ENCODE assay signal across 18 mouse cellular contexts in the genomic region with DNA sequence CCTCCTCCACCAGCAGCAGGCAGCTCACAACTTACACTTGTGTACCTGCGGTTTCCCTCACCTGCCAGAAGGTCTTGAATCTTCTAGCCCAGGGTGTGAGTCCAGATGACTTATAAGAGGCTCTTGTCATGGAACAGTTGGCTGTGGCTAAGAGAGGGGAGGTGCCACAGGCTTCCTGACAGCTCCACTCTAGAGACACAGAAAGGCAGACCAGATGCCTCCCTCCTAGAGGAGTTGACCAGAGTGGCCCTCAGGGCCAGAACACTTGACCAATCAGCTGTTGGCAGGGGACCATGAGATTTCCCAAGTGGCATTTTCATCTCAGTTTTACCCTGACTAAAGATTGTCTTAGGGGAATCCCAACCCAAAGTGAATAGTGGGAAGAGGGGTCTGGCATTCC. TPM values are rescaled to one million over a fixed set of nuclear protein-coding genes. Genes with fewer than 3 reads are reported as not detected.
A peak's percentile ranks its signal among the peaks of the same experiment; 100 is the strongest.
DNase-seq lines count a peak whose midpoint lies in the region.
"Had no signal": no experiment of that assay in that cellular context is flagged by ENCODE, and none has a peak within 500 bp of the region (broad histone marks: within the 10 kb centered on the region; RNA-seq: fewer than 3 reads in every experiment).

No protein-coding gene starts in this region.

- peak; percentile 18 for DNase-seq in cerebellum, adult 11-12 months
- no peak for DNase-seq in cerebellum, postnatal 14 days
- DNase-seq in heart, adult 11 months = peak; percentile 90
- no peak for DNase-seq in heart, adult 18-20 months
- peak; percentile 23 for DNase-seq in 3T3-L1 (ENCODE audit: low read depth, low spot score)
- peak; percentile 63 for DNase-seq in lung, postnatal 25 days (ENCODE audit: low spot score)
- no peak for DNase-seq in heart, postnatal 14 days
- DNase-seq: adrenal gland, postnatal 36 days; cerebellum, adult 2 months; forebrain, postnatal 0 days; gastrocnemius, postnatal 25 days; heart, postnatal 10 days; kidney, adult 11 months; kidney, postnatal 14 days; layer of hippocampus, adult 9-11 months; right cerebral cortex, adult 18-20 months; spleen, adult 18-20 months; thymus, postnatal 14 days had no signal

- intact Hi-C loops in heart, postnatal 14 days (cut with DNase I) = loop anchor here (5.0 kb wide), 2 partner anchors 44 to 69 kb away; a partner anchor contains a TSS

RNA-seq across cellular contexts. Expression of a gene that starts 3.3 kb away (rescaled TPM):
- total RNA-seq in heart, adult 18-20 months (2021) = 10 to 100 TPM; 32.0 to 37.3 TPM
- total RNA-seq in heart, postnatal 14 days (2021) = 10 to 100 TPM; 35.2 to 42.4 TPM

RNA-seq across cellular contexts. Expression of a gene that starts 32.7 kb away (rescaled TPM):
- total RNA-seq in heart, adult 18-20 months (2021) = 100 to 1,000 TPM; 159 to 164 TPM
- total RNA-seq in heart, postnatal 14 days (2021) = 100 to 1,000 TPM; 169 to 171 TPM

RNA-seq across cellular contexts. Expression of a gene that starts 44.3 kb away (rescaled TPM):
- total RNA-seq in heart, adult 18-20 months (2021) = 1 to 10 TPM; 6.6 to 7.0 TPM
- total RNA-seq in heart, postnatal 14 days (2021) = 10 to 100 TPM; 11.3 to 14.0 TPM

Comparison
In these comparisons a context has a peak if more than half of its experiments do, and no peak if none do; other contexts are left out.
1. DNase-seq: peak in cerebellum, adult 11-12 months (single experiment), heart, adult 11 months (single experiment), 3T3-L1 (single experiment) and lung, postnatal 25 days (single experiment); none in cerebellum, postnatal 14 days (0 of 2), heart, adult 18-20 months (0 of 2) and heart, postnatal 14 days (0 of 2).